Mouse (Mus musculus) ZHBTc4 (cell line): ENCODE measurements around the gene Olfr53.
"Not testable (repeated sequence)": the region's sequence is repeated elsewhere in the genome, so short reads cannot be mapped to it uniquely, and the experiment has no call there.

Source experiments
- DNase-seq: peaks from one replicate; pipeline ENCODE4 v3.0.0-alpha.2; 2011; ENCODE audit warnings: low read depth, low spot score

Olfr53 gene

DNA sequence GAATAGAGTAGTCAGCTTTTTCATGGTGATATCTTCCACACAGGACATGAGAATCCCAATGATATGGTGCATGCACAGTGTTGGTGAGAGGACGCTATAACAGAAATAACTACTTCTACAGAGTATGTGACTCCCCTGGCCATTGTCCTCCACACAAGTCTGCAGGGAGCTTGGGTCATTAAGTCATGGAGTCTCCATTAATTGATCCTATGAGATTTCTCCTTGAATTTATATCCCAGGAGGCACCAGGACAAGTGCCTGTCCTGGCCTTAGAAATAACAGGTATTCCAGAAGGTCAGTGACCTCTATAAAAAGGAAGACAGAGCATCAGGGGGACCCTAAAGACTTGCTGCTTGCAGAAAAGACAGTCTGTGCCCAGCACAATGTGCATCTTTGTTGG, at the start of gene Olfr53:
Gene Olfr53, plus strand, starts transcription at position 301 of the 400 bp plus-strand sequence.
- no peak for DNase-seq

DNA sequence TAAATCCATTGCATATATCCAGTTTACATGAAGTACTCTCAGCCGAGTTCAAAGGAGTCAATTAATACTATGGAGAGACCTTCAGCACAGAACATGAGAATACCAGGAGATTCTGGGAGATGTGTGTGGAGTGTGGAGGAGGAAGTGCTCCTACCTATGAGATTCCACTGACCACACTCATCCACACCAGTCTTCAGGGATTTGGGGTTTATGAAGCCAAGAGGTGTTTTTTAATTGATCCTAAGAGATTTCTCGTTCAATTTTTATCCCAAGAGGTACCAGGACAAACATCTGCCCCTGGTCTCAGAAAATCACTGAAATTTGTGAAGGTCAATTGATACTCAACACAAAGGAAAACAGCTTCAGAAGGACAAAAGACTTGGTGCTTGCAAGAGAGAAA, 45.3 kb upstream of the Olfr53 start, which contains the start of gene Olfr46:
Gene Olfr46, plus strand, starts transcription at position 301 of the 400 bp plus-strand sequence.
- not testable (repeated sequence) for DNase-seq

DNA sequence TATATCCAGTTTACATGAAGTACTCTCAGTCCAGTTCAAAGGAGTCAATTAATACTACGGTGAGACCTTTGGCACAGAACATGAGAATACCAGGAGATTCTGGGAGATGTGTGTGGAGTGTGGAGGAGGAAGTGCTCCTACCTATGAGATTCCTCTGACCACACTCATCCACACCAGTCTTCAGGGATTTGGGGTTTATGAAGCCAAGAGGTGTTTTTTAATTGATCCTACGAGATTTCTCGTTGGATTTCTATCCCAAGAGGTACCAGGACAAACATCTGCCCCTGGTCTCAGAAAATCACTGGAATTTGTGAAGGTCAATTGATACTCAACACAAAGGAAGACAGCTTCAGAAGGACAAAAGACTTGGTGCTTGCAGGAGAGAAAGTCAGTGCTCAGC, 17.6 kb upstream of the Olfr53 start, which contains the start of gene Olfr61:
Gene Olfr61, plus strand, starts transcription at position 301 of the 400 bp plus-strand sequence.
- not testable (repeated sequence) for DNase-seq

DNA sequence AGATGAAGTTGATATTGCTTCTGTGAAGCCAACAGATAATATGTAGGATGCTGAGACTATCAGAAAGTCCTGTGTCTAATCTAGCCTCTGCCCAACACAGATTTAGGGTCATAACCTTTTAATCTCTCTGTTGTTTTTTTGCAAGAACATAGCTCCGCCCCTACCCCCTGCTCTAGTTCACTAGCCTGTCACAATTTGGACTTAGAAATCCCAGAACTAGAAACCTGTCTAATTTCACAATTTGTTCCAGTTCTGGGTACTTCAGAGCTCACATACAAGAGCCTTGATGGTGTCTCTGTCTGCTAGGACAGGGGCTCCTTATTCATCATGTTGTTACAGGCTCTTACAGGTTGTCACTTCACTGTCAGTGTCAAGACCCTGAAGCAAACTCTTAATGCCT, 15.7 kb upstream of the Olfr53 start:
- DNase-seq: no peak

DNA sequence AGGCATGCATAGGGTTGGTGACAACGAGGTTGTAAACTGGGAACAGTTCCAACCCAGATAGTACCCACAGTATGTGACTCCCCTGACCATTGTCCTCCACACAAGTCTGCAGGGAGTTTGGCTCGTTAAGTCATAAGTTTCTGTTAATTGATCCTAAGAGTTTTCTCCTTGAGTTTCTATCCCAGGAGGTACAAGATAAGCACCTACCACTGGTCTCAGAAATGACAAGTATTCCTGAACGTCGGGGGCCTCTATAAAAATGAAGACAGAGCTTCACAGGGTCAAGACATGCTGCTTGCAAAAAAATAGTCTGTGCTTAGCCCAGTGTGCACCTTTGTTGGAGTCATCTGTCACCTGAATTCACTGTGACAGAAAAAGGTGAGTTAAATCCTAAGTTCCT, 13.4 kb downstream of the Olfr53 start, which contains the start of gene Olfr539:
Gene Olfr539, plus strand, starts transcription at position 301 of the 400 bp plus-strand sequence.
- no peak for DNase-seq

DNA sequence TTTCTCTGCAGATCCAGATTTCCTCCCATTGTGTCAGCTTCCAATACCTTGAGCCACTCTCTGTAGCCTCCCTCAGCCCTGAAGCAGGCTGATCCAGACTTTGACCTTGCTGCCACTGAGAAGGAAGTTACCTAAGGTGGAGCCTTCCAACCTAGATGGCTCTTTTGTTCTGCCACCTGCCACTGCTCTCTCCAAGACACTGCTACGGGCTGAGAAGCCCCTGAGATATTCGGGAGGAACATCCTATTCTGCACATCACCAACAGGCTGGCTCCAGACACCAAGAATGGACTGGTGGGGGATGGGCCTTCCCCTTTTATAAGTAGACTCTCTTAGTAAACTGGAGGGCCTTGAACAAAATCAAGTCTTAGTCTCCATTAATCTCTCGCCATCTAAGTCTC, 24.4 kb downstream of the Olfr53 start:
- peak; percentile 82 for DNase-seq

DNA sequence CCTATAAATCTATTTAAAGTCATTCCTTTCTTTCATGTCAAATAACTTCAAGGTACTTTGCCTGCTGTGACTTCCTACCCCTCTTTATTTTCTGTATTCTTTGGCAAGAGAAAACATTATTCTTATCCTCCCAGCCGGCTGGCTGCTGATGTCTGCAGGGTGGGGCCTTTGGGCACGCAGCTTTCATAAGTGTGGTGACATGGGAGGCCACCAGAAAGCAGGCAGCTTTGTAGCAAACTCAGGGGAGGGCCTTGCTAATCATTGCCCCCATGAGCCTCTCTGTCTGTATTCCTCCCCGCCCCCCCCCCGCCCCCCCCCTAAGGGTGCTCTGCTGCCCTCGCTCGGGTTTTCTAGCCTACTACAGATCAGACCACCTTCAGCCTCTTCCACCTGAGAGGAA, 29.6 kb downstream of the Olfr53 start:
- no peak for DNase-seq

DNA sequence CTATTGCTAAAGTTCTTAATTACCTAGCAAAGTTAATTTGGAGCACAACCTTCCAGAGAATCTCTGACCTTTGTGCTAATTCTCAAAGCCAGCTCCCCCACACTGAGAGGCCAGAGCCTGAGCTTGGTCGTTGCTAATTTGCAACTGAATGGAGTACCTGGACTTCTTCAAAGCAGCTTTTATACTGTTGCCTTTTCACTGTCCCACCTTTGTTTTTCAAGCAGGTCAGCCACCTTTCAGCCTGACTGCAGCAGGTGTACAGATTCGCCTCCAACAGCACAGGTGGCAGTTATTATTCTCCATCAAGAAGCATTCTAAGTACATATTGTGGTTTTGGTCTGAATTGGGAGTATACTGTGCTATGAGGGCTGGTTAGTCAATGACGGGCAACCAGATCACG, 33.3 kb downstream of the Olfr53 start:
- DNase-seq: peak; percentile 59

DNA sequence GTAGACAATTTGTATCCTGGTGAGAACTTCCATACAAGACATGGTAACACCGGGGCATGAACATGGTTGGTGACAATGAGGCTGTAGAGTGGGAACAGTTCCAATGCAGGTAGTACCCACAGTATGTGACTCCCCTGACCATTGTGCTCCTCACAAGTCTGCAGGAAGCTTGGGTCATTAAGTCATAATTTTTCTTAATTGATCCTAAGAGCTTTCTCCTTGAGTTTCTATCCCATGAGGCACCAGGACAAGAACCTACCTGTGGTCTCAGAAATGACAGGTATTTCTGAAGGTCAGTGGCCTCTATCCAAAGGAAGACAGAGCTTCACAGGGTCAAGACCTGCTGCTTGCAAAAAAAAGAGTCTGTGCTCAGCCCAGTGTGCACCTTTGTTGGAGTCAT, 35.4 kb downstream of the Olfr53 start, which contains the start of gene Olfr45:
Gene Olfr45, plus strand, starts transcription at position 301 of the 400 bp plus-strand sequence.
- DNase-seq: no peak

DNA sequence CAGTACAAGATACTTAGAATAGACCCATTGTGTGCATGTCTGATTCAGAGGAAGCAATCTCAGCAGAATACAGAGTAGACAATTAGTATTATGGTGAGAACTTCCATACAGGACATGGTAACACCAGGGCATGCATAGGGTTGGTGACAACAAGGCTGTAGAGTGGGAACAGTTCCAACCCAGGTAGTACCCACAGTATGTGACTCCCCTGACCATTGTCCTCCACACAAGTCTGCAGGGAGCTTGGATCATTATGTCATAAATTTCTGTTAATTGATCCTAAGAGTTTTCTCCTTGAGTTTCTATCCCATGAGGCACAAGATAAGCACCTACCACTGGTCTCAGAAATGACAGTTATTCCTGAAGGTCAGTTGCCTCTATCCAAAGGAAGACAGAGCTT, 50.7 kb downstream of the Olfr53 start, which contains the start of gene Olfr541:
Gene Olfr541, plus strand, starts transcription at position 301 of the 400 bp plus-strand sequence.
- no peak for DNase-seq
